Mouse (Mus musculus) bone marrow macrophage, adult 2 months (primary cell): Measurements from ENCODE around the gene Cog7. TPM values are rescaled to one million over a fixed set of nuclear protein-coding genes. Genes with fewer than 3 reads are reported as not detected.

Source experiments
- H3K27ac ChIP-seq: 2 replicates; pipeline ENCODE4 v1.5.1; 2012; ENCODE audit warnings: low read depth, low read length; ENCODE audit not compliant: insufficient read depth
- H3K4me1 ChIP-seq: 2 replicates; pipeline ENCODE4 v1.6.1; 2012; ENCODE audit warnings: low read length; ENCODE audit not compliant: control insufficient read depth, insufficient read depth
- H3K4me3 ChIP-seq: 2 replicates; pipeline ENCODE4 v1.5.1; 2012; ENCODE audit warnings: mild to moderate bottlenecking, low read length, moderate library complexity; ENCODE audit not compliant: insufficient read depth
- CTCF ChIP-seq: IDR thresholded peaks from 2 replicates; pipeline ENCODE4 v1.5.1; 2012; ENCODE audit warnings: low read depth, mild to moderate bottlenecking, low read length, moderate library complexity
- POLR2A ChIP-seq: IDR thresholded peaks from 2 replicates; pipeline ENCODE4 v1.6.1; 2012; ENCODE audit warnings: mild to moderate bottlenecking, low read depth, low read length, borderline replicate concordance
- polyA plus RNA-seq: library from polyadenylated mRNA; stranded (reverse); fragments of >200 nt; gene quantifications from 2 replicates; pipeline ENCODE4 v1.2.4, GENCODE M21; 2012; ENCODE audit not compliant: missing spikeins, insufficient read depth, insufficient read length

Gene Cog7
- polyA plus RNA-seq, 1 experiment: 25.3 TPM

GRCm38 (mm10) chr7:121857177-121857884, 124.2 kb downstream of the Cog7 start:
- no peak overlapping the region for H3K27ac ChIP-seq
- H3K4me1 ChIP-seq: no peaks in the 10 kb centered on the region
- TF ChIP-seq POLR2A: no peak
- no peak for TF ChIP-seq CTCF
- H3K4me3 ChIP-seq: no peak overlapping the region

- Histone ChIP-seq H3K4me1 (no peaks in the 10 kb centered on the region), H3K27ac (no peak overlapping the region), H3K4me3 (no peak overlapping the region)
- no peak for TF ChIP-seq POLR2A
- TF ChIP-seq CTCF: no peak
Measured at GRCm38 (mm10) chr7:121848537-121849168, 132.9 kb downstream of the Cog7 start.

- H3K4me1 ChIP-seq: no peaks in the 10 kb centered on the region
- no peak overlapping the region for H3K27ac ChIP-seq
- no peak for TF ChIP-seq CTCF
- TF ChIP-seq POLR2A: no peak
- no peak overlapping the region for H3K4me3 ChIP-seq
Measured at GRCm38 (mm10) chr7:121845964-121846363, 135.5 kb downstream of the Cog7 start.

GRCm38 (mm10) chr7:121842234-121842633, 139.3 kb downstream of the Cog7 start:
- Histone ChIP-seq H3K4me3 (no peak overlapping the region), H3K27ac (no peak overlapping the region), H3K4me1 (no peaks in the 10 kb centered on the region)
- no peak for TF ChIP-seq POLR2A
- no peak for TF ChIP-seq CTCF

DNA sequence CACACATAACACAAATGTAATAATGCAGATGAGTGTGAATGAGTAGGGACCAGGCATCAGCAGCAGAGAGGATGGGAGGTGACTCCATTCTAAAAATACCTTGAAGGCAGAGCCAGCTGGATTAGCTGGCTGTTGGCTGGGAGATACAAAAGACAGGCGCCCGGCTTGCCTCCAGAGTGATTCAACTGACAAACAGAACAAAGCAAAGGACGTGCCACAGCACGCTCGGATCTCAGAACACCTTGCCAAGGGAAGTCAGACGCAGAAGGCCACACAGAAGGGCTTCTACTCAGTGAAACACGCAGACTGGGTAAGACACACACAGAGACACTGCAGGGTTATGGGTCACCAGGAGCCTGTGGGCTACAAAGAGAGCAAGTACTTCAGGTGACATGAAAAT, 140.7 kb downstream of the Cog7 start:
- TF ChIP-seq CTCF (no peak), POLR2A (no peak)
- Histone ChIP-seq H3K4me1 (no peaks in the 10 kb centered on the region), H3K4me3 (no peak overlapping the region), H3K27ac (no peak overlapping the region)

GRCm38 (mm10) chr7:121836827-121837226, 144.7 kb downstream of the Cog7 start:
- no peak for TF ChIP-seq CTCF
- TF ChIP-seq POLR2A: no peak
- Histone ChIP-seq H3K27ac (no peak overlapping the region), H3K4me1 (no peaks in the 10 kb centered on the region), H3K4me3 (no peak overlapping the region)

DNA sequence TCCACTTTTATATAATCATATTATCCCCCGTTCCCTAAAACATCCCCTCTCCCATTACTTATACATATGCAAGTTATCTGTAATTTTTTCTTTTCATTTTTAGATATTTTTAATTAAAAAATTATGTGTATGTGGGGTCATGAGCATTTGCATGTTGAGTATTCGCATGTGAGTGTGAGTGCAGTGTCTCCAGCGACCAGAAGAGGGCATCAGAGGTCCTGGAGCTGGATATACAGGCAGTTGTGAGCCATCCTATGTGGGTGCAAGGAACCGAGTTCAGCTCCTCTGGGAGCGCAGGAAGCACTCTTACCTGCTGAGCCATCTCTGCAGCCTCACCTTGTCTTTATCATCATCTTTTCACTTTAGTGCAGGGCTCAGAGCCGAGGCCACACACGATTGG, 146.1 kb downstream of the Cog7 start:
- Histone ChIP-seq H3K4me3 (no peak overlapping the region), H3K4me1 (no peaks in the 10 kb centered on the region), H3K27ac (no peak overlapping the region)
- TF ChIP-seq CTCF: no peak
- TF ChIP-seq POLR2A: no peak

Other genes with a start within 250 kb of the Cog7 start
- gene Scnn1g, start 247.2 kb downstream of the Cog7 start, polyA plus RNA-seq: not detected in 2 replicates
- not detected in 2 replicates for gene Scnn1b, start 116.7 kb downstream of the Cog7 start, polyA plus RNA-seq
- 28.4 and 30.2 TPM in 2 replicates for gene Gga2, start 39.5 kb upstream of the Cog7 start, polyA plus RNA-seq
- gene Ubfd1, start 85.5 kb upstream of the Cog7 start, polyA plus RNA-seq: 27.9 and 29.7 TPM in 2 replicates
- 1.5 and 2.1 TPM in 2 replicates for gene Ears2, start 85.6 kb upstream of the Cog7 start, polyA plus RNA-seq
- 96.8 and 102 TPM in 2 replicates for gene Ndufab1, start 120.2 kb upstream of the Cog7 start, polyA plus RNA-seq
- gene Palb2, start 151.3 kb upstream of the Cog7 start, polyA plus RNA-seq: 12.2 and 12.5 TPM in 2 replicates
- 118 and 129 TPM in 2 replicates for gene Dctn5, start 151.3 kb upstream of the Cog7 start, polyA plus RNA-seq
- gene Plk1, start 177.7 kb upstream of the Cog7 start, polyA plus RNA-seq: 28.0 and 31.9 TPM in 2 replicates
- not detected in 2 replicates for gene Ern2, start 204.5 kb upstream of the Cog7 start, polyA plus RNA-seq
- gene Chp2, start 237.8 kb upstream of the Cog7 start, polyA plus RNA-seq: 0.99 and 1.3 TPM in 2 replicates